ENCODE assay signal across 24 mouse cellular contexts in genomic region chr11:104279049-104279448, GRCm38 (mm10). TPM values are rescaled to one million over a fixed set of nuclear protein-coding genes. Genes with fewer than 3 reads are reported as not detected.
DNase-seq lines count a peak whose midpoint lies in the region; ATAC-seq and TF ChIP-seq lines count a peak whose summit lies in the region.
"Had no signal": no experiment of that assay in that cellular context is flagged by ENCODE, and none has a peak within 500 bp of the region (broad histone marks: within the 10 kb centered on the region; RNA-seq: fewer than 3 reads in every experiment).

No protein-coding gene starts in this region.

- H3K4me3 ChIP-seq in layer of hippocampus, adult 2 months, result no peak overlapping the region
- H3K4me3 ChIP-seq: embryonic facial prominence, embryonic 10.5 days; embryonic facial prominence, embryonic 13.5 days; erythroblast, embryonic 14.5 days; forebrain, embryonic 12.5 days; forebrain, embryonic 15.5 days; hindbrain, embryonic 12.5 days; hindbrain, embryonic 15.5 days had no signal

- H3K27ac ChIP-seq in layer of hippocampus, adult 2 months, result peak overlapping the region; percentile 81
- H3K27ac ChIP-seq: embryonic facial prominence, embryonic 10.5 days; embryonic facial prominence, embryonic 13.5 days; forebrain, embryonic 12.5 days; forebrain, embryonic 15.5 days; hindbrain, embryonic 12.5 days; hindbrain, embryonic 15.5 days had no signal

- TF ChIP-seq CTCF in layer of hippocampus, adult 2 months (conservative IDR thresholded peaks at IDR 0.05), result no peak

- peak; percentile 48 for DNase-seq in cerebellum, adult 11-12 months
- no peak for DNase-seq in cerebellum, postnatal 4 days (ENCODE audit: low spot score in 2 of 2)
- DNase-seq in cerebellum, postnatal 25 days, result peak; percentile 40 to 43
- no peak for DNase-seq in layer of hippocampus, adult 2 months (ENCODE audit: low spot score in 2 of 2)
- DNase-seq in layer of hippocampus, postnatal 10 days (ENCODE audit: low spot score in 2 of 2), result no peak
- DNase-seq: adrenal gland, adult 8-10 months; adrenal gland, postnatal 25 days; cerebellum, adult 9-10 months; embryo, embryonic 11 days; gastrocnemius, postnatal 10 days; gastrocnemius, postnatal 36 days; heart, adult 11 months; kidney, adult 18-20 months had no signal

- no peak for ATAC-seq in cerebellum, adult (ENCODE audit: insufficient number of reproducible peaks, low FRiP score, low TSS enrichment)
- ATAC-seq: activated CD4-positive, CD25-positive, alpha-beta regulatory T cell, adult 4 months; forebrain, embryonic 15.5 days had no signal

RNA-seq across cellular contexts. Expression of gene Mapt, which starts 47.9 kb away (rescaled TPM):
- total RNA-seq in layer of hippocampus, adult 2 months (2021), result 100 to 1,000 TPM; 312 to 318 TPM
- 100 to 1,000 TPM; 506 to 549 TPM for total RNA-seq in layer of hippocampus, postnatal 10 days (2021)
- total RNA-seq: common myeloid progenitor, adult 5-6 weeks; hematopoietic stem cell, adult 5-6 weeks had no signal

Comparison
In these comparisons a context has a peak if more than half of its experiments do, and no peak if none do; other contexts are left out.
1. DNase-seq: peak in cerebellum, adult 11-12 months (single experiment) and cerebellum, postnatal 25 days (2 of 2); none in cerebellum, postnatal 4 days (0 of 2), layer of hippocampus, adult 2 months (0 of 2) and layer of hippocampus, postnatal 10 days (0 of 2).